Mouse (Mus musculus): ENCODE measurements around the gene Kdm5a.

Kdm5a gene

DNA sequence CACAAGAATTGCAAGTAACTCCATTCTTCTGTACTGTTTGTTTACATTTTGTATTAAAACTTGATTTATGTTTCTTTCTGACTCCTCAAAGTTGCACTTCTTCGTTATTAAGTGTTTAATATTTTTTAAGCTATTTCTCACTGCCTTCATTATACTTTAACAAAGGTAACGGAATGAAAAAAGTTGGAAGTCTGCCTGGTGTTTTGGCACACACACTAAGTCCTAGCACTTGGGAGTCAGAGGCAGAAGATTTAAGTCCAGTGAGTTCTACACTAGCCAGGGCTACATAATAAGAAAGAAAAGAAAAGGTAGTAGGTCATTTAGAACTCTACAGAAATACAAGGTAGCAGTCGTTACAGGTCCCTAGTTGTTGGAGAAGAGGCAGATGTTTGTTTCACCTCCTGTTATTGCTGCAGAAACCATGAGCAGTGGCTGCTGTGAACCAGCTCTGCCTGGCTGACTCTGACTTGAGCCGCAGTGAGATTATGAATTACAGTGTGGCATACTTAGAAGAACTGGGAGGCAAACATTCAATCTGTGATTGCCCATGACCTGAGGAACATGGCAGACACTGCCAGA is 78.3 kb downstream of the Kdm5a start:
- no peak for DNase-seq (ENCODE audit: low spot score)

DNA sequence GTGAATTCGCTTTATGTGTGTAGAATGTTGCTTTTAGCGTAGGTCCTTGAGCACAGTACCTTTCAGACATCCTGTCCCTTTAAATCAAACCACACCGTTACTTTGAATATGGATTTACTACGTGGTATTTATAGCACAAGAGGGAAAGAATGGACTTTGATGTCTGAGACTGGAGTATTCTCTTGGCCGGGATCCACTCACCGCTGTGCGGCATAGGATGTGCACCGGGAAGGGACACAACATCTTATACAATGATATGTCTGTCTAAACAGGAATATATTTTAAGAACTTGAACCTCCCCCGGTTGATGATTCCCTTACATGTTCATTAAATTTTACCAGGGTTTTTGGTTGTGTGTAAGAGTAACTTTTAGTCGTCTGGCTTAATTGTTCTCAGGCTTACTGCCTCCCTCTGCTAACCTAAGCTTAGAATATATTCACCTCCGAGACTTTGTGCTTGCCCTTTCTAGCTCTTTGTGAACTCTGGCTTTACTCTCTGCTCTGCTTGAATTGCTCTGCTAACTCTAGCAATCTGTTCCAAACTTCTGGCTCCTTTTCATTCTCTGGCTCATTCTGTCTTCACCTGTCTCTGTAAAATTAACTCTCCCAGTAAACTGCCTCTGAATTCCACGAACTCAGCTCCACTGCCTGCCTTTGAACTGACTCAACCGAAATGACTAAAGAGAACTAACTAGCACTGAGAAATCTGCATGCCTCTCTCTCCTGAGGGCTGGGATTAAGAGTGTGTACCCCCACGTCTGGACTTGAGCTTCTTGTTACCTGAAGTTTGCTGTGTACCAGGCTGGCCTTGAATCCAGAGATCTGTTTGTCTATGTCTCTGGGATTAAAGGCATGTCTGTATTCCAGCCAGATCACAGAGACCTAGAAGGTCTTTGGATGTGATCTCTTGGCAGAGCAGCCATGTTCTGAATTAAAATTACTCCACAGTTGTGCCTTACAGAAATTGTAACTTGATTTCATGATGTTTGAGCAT is 79.7 kb downstream of the Kdm5a start:
- DNase-seq (ENCODE audit: low spot score): no peak

DNA sequence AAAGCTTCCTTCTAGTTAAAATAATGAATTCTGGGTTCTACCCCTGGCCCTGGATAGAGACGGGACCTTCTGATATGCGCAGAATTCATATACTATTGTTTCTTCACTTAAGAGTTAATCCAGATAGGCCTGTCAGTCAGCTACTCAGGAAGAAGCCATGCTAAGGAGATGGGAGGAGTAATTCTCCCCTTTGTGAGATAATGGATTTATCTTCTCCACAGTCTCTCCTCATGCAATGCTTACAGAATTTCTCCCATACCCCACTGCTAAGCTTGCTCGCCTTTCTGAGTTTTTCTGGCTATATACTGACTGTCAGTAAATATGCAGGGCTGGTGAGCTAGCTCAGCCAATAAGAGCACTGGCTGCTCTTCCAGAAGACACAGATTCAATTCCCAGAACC is 86.3 kb downstream of the Kdm5a start:
- DNase-seq (ENCODE audit: low spot score): no peak

DNA sequence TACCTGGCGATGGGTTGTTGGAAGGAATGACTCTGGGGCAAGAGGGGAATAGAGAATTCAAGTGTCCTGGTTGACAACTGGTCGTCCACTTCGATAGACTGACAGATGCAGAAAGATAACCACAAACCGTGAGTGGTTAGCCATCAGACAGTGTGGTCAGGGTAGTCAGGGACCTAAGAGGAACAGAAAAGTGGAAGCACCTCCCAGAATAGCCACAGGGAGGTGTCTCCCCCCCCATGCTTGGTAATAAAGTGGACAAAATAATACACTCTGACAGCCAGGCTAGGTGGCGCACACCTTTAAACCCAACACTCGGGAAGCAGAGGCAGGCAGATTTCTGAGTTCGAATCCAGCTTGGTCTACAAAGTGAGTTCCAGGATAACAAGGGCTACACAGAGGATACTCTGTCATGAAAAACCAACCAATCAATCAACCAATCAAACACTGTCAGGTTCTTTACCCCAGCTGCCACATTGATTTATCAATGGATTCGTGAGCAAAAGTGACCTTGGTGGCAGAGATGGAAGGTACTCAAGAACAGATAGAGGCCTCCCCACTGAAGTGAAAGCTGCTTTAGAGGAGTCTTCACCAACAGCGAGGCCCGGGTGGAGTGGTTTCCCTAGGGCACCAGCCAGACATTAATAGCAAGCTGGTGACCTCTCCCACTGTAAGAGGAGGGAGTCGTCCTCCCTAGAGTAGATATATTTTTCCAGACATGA is 88.6 kb downstream of the Kdm5a start:
- DNase-seq (ENCODE audit: low spot score): no peak

DNA sequence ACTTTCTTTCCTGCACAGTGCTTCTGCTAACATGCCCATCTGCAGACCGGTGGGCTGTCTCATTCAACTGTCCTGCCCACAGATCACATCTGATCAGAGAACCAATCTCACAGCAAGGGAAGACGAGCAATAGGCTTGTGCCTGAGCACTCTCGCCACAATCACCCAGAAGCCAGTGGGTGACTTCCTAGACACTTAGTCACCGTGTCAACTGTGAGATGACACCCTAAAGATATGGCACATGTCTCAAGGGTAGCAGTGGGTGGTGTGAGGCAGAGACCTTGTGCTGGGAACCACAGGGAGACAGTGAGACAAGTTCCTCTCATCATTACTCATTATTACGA is 89.2 kb downstream of the Kdm5a start:
- no peak for DNase-seq (ENCODE audit: low spot score)

DNA sequence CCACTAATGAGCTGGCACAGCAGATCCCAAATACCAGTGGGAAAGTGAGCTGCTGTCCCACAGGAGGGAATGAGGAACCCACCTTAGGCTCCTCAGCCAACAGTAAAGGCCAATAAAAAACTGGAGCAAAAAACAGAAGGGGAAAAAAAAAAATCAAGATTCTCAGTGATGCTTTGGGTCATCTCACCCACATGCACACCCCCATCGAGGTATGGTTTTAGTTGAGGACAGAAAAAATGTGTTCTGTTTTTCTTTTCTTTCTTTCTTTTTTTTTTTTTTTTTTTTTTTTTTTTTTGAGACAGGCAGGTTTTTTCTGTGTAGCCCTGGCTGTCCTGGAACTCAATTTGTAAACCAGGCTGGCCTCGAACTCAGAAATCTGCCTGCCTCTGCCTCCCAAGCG is 89.6 kb downstream of the Kdm5a start:
- no peak for DNase-seq (ENCODE audit: low spot score)

DNA sequence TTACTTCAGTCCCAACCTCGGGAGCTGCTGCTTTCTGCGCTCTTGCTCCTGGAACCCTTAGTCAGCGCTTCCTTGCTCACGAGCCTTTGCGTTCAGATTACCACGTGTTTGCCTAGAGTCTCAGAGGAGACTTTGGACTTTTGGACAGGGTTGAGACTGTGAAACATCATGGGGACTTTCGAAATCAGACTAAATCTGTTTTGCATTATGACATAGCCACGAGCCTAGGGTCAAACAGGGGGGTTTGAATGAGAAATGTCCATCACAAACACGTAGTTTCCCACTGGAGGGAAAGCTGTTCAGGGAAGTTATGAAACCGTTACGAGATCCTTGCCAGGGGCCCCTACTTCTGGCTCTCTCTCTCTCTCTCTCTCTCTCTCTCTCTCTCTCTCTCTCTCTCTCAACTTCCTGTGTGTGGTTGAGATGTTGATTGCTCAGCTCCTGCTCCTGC is 90.7 kb downstream of the Kdm5a start:
- DNase-seq (ENCODE audit: low spot score): no peak

DNA sequence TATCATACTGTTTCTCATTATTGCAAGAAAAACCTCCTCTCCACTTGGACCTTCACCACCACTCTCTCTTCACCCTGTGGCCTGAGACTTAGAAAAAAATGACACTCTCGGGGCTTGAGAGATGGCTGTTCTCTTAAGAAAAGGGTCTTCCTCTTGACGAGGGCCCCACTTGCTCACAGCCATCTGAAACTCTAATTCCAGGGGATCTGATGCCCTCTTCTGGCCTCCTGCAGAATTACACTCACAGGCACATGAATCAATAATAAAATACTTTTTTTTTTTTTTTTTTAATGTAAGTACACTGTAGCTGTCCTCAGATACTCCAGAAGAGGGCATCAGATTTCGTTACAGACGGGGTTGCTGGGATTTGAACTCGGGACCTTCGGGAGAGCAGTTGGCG is 93.2 kb downstream of the Kdm5a start:
- DNase-seq (ENCODE audit: low spot score): no peak

DNA sequence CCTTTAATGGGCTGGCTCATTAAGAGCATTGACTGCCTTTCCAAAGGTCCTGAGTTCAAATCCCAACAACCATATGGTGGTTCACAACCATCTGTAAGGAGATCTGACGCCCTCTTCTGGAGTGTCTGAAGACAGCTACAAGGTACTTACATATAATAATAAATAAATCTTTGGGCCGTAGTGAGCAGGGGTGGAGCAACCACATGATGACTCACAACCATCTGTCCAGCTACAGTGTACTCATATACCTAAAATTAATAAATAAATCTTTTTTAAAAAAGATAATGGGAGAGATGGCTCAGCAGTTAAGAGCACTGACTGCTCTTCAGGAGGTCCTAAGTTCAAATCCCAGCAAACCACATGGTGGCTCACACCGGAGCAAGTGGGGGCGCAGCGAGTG is 93.8 kb downstream of the Kdm5a start:
- DNase-seq (ENCODE audit: low spot score): no peak

DNA sequence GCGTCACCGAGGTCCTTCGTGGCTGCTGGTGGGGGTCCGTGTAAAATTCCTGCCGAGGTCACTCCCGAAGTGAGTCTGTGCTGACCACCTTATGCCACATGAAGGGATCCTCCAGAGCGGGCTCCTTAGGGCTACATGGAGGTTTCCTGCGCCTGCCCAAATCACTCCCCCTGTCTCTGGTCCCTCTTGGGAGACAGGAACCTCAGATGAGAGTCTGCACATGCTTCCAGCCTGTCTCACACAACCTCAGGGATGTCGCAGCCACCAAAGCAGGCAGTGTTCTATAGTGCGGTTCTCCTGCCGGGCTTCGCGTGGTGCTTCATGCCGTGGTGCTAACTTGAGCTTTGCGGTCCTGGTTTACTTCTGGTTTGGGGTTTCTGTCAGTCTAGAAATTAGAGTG is 97.3 kb downstream of the Kdm5a start:
- no peak for DNase-seq (ENCODE audit: low spot score)

DNA sequence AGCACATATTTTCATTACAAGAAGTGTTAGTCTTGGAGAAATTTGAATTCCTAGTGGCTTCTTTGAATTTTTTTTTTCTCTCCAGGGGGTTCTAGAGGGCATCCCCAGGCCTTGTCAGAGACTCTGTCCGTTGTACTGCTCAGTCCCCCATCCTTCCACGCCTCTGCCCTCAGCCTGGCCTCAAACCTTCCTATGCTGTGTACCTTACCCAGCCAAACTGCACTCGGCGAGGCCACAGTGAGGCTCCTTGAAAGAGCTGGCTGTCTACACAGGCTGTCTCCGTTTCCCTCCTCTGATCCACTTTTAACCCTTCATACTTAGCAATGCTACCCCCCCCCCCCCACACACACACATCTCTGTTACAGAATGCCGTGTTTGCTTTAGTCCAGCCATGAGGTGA is 98.3 kb downstream of the Kdm5a start:
- DNase-seq (ENCODE audit: low spot score): no peak

DNA sequence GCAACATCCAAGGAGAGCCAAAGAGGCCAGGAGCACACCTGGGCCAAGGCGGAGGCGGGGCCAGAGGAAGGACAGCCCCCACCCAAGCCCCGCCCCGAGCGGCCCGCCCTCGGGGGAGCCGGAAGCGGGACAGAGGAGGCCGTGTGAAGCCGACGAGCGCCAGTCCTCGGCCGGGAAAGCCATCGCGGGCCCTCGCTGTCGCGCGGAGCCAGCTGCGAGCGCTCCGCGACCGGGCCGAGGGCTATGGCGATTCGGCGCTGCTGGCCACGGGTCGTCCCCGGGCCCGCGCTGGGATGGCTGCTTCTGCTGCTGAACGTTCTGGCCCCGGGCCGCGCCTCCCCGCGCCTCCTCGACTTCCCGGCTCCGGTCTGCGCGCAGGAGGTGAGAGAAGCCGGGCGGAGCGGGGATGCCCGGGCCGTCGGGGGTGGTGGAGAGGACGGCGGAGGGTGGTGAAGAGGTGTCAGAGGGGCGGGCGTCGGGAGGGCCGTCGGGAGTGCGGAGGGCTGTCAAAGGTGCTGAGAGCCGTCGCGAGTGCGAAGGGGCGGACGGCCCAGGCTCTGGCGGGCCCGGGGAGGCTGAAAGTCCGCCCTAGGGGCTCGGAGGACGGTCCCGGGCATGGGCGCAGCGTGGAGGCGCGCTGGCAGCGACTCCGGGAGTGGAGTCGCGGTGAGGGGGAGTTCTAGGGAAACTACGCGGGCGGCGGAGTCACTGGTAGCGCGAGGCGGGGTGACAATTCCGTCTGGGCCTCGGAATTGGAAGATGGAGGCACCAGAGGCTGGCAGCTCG is 99.4 kb downstream of the Kdm5a start, which contains the start of gene Il17ra:
TSS of gene Il17ra (plus strand) at position 162 of the 786 bp plus-strand sequence.
- peak; percentile 64 for DNase-seq (ENCODE audit: low spot score)

DNA sequence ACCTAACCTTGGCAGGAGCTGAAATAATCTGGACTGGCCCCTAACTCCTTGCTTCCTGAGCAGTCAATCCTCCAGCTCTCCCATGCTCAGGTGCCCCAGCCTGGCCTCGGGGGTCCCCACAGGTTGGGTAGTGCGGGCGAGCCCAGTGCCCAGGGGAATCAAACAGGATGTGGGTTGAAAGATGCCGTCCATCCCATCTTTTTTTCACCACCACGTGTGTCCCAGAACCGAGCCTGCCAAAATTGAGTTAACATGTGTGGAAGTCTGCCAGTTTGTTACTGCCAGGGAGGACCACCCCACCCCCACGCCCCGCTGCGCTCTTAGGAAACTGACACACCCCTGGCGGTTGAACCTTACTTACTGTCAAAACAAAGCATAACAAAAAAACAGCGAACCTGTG is 100.0 kb downstream of the Kdm5a start:
- no peak for DNase-seq (ENCODE audit: low spot score)

DNA sequence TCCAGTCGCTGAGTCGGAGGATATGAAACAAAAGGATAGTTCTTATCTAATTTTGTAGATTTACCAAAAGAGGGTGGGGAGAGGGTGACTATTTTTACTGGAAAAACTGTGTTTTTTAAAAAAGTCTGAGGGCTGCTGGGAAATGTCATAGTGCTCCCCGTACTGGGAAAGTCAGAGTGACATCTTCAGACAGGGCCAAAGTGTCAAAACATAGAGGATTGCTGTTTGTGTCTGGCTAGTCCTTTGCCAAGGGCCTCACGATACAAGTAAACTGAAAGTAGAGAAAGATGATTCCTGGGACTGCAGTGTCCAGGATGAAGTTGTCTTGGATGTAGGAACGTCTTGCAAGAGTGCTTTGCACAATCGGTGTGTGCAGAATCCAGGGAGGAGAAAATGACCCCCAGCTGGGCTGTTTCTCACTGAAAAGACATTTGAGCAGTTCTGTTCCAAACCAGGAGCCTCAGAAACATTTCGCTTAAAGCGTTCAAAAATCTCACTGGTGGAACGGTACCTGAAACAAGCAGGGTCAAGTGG is 100.5 kb downstream of the Kdm5a start:
- DNase-seq (ENCODE audit: low spot score): no peak

DNA sequence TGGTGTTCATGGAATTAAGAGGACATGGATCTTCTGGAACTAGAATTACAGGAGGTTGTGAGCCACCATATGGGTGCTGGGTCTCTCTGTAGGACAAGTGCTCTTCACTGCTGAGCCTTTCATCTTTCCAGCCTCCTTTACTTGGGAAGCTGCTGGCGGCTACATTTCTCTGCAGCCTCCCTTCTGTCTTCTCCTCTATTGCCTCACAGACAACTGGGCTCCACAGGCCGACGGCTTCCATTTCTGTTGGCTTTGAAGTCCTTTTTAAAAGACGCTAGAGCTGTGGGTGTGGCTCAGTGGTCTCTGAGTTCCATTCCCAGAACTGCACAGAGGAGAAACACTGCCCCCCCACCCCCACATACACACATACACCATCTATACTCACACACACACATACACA is 101.5 kb downstream of the Kdm5a start:
- no peak for DNase-seq (ENCODE audit: low spot score)

DNA sequence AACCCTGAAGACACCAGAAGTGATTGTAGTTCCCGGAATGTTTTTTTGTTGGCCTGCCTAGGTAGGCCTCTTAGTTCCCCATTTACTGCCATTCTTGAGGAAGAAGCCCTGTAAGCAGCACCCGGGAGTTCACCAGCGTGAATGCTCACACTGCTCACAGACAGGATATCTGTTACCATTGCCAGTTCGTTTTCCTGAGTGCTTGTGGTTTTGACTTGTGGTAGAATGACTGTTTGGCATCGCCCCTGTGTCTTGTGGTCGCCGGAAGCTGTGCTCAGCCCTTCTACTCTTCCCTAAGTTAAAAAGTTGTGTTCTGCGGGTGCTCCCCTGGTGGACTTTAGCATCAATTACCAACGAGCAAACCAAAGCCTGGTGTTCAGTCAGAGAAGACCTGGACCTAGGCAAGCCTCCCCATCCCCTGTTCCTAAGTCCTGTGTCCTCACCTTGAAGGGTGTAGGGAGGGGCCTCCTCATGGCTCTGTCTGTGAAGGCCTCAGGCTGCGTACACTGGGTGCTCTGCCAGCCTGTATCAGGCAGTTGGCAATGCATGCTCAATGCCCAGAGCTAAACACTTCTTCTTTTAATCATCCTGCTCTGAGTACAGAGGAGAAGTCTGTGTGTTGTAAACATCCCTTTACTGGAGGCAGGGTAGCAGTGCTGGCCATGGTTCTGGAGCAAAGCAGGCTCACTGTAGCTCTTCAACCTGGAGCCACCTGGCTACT is 102.8 kb downstream of the Kdm5a start:
- DNase-seq (ENCODE audit: low spot score): no peak

DNA sequence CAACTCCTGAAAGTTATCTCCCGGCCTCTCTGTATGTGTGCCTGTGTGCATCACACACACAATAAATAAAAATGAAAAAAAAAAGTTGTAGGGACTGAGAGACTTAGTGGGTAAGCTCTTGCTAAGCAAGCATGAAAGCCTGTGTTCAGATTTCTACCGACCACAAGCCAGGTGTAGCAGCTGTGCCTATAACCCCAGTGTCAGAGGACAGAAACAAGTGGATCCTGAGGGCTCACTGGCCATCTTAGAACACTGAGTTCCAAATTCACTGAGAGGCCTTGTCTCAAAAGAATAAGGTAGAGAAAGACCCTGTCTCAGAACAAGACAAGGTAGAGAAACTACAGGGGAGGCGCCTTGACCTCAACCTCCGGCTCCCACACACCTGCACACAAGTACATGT is 104.3 kb downstream of the Kdm5a start:
- no peak for DNase-seq (ENCODE audit: low spot score)

DNA sequence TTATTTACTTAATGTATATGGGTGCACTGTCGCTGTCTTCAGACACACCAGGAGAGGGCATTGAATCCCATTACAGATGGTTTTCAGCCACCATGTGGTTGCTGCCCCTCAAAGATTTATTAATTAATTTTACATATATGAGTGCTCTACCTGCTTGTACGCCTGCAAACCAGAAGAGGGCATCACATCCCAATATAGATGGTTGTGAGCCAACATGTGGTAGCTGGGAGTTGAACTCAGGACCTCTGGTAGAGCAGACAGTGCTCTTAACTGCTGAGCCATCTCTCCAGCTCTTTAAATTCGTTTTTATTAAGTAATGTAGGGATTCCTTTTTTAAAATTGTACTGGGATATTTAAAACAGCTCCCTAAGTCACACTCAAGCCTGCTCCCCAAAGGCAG is 105.3 kb downstream of the Kdm5a start:
- DNase-seq (ENCODE audit: low spot score): no peak

DNA sequence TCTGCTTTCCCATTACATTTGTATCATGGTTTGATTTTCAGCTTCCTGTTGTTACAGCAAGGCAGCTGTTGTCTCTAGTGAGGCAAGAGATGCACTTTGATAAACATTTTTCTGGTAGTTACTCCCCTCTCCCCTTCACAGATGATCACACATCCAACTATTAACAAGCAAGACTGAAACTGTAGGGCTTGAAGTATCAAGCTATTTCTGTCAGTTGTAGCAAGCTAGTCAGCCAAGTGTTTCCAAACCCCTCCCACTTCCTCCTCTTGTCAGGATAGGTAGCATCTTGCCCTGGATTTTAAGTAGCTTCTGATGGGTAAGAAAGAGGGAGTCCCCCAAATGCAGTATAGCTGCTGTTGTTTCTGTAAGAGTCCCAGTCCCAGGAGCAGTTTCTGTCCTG is 105.8 kb downstream of the Kdm5a start:
- DNase-seq (ENCODE audit: low spot score): no peak

DNA sequence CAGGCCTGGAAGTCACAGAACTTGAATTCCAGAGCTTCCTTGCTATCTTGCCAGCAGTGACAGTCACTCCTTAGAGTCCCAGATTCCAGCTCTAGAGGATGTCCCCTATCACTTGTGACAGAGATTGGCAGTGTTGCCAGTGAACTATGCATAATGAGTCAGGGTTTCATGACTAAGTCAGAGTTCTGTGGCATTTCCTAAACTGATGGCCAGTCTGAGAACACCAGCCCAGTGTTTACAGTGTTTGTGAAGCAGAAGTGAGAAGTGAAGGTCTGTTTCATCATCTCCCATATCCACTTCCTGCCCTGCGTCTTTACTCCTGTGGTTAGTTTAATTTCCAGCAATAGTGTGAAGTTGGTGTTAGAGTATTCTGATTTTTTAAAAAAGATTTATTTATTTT is 106.7 kb downstream of the Kdm5a start:
- no peak for DNase-seq (ENCODE audit: low spot score)

DNA sequence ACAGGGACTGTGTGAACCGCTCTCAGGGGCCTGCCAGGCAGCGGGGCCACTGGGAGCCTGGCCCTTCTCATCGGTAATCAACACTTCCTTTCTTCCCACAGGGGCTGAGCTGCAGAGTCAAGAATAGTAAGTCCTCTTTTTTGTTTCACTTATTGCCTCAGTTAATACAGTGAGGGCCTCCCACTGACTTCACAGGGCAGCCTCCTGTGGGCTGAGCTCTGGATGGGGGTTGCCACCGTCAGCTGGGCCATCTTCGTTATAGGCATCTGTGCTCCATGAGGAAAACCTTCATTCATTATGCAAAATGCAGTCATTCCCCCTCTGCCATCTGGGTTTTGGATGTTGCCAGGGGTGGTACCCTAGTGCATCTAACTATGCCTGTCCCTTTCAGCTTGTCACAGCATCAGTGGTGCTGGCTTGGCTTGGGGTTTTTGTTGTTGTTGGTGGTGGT is 108.1 kb downstream of the Kdm5a start:
- DNase-seq (ENCODE audit: low spot score): no peak

Data from ovary, adult 18-20 months (tissue).